Mouse (Mus musculus): Measurements from ENCODE around the gene Hsd11b1.

DNA sequence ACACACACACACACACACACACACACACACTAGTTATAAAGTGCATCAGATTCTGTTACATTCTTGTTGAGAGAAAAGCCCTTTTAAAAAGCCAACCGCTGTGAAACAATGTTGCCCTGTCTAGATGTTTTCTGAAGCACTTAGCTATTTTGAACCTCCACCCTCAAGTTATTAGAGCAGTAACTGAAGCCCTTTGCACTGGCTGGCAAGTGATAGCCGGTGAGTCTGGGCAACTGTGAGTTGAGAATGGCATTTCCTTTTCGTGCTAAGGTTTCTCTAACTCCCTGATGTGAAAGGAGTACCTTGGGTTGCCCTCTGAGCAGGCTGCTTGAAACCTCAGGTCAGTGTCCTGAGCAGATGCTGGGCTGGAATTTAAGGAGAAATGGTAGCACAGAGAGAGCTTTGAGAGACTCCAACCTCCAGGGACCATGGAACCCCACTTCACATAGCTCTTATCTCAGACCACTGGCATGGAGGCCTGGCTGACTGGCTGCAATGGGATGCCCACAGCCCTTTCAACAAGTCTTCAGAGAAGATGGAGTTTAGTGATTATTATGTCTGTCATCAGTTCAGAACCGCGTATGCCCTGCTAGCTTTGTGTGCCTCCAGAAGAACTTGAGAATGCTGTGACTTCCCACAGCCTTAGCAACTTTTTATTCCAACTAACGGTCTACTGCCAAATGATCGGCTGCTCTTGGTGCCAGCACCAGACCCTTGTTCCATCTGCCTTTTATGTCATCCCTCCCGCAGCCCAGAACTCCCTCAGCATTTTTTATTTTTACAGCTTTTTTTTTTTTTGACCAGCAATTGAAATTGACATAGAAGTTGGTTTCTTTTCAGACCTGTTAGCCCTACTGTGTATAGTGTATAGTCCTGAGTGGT, 608 bp downstream of the Hsd11b1 start:
- TF ChIP-seq CTCF (IDR thresholded peaks at IDR 0.05; ENCODE audit: borderline replicate concordance, insufficient read depth, low read length) (no peak), POLR2A (IDR thresholded peaks at IDR 0.05; ENCODE audit: low read depth, low read length) (no peak)
